Mouse (Mus musculus) ES-Bruce4 (cell line): ENCODE measurements around the gene Chid1. TPM values are rescaled to one million over a fixed set of nuclear protein-coding genes. Genes with fewer than 3 reads are reported as not detected.
A peak's percentile ranks its signal among the peaks of the same experiment; 100 is the strongest.

Source experiments
- H3K27ac ChIP-seq: 2 replicates; pipeline ENCODE4 v1.5.1; 2012; ENCODE audit warnings: low read length, inconsistent platforms; ENCODE audit not compliant: insufficient read depth
- H3K27me3 ChIP-seq: 2 replicates; pipeline ENCODE4 v1.6.1; 2012; ENCODE audit warnings: mild to moderate bottlenecking, low read length, inconsistent platforms; ENCODE audit not compliant: control insufficient read depth, poor library complexity, insufficient read depth, severe bottlenecking
- H3K36me3 ChIP-seq: 2 replicates; pipeline ENCODE4 v1.6.1; 2012; ENCODE audit warnings: inconsistent platforms, mild to moderate bottlenecking, low read length, moderate library complexity; ENCODE audit not compliant: control insufficient read depth, poor library complexity, insufficient read depth, severe bottlenecking
- H3K4me1 ChIP-seq: one replicate; pipeline ENCODE4 v1.8.1; 2011; ENCODE audit warnings: low read length; ENCODE audit not compliant: control insufficient read depth, insufficient read depth
- H3K4me3 ChIP-seq: 2 replicates; pipeline ENCODE4 v1.5.1; 2011; ENCODE audit warnings: low read depth, mild to moderate bottlenecking, low read length
- H3K9ac ChIP-seq: 2 replicates; pipeline ENCODE4 v1.6.1; 2012; ENCODE audit warnings: low read depth, mild to moderate bottlenecking, inconsistent platforms; ENCODE audit not compliant: poor library complexity, severe bottlenecking
- H3K9me3 ChIP-seq: replicated peaks from 2 replicates; pipeline ENCODE4 v1.6.1; 2012; ENCODE audit warnings: mild to moderate bottlenecking, low read length, inconsistent platforms; ENCODE audit not compliant: control insufficient read depth, poor library complexity, insufficient read depth, severe bottlenecking
- CTCF ChIP-seq: IDR thresholded peaks from one replicate; pipeline ENCODE4 v1.8.1; 2011; ENCODE audit warnings: low read depth, low read length
- EP300 ChIP-seq: IDR thresholded peaks from 2 replicates; pipeline ENCODE4 v1.6.1; 2011; ENCODE audit warnings: low read depth, low read length; ENCODE audit not compliant: insufficient read depth
- POLR2A ChIP-seq: IDR thresholded peaks from one replicate; pipeline ENCODE4 v1.8.1; 2011; ENCODE audit warnings: low read length; ENCODE audit not compliant: insufficient read depth
- polyA plus RNA-seq: library from polyadenylated mRNA; stranded (reverse); fragments of >200 nt; gene quantifications from 2 replicates; pipeline ENCODE4 v1.2.4, GENCODE M21; 2011; ENCODE audit warnings: low read depth; ENCODE audit not compliant: missing spikeins, insufficient read depth, insufficient read length

The Chid1 gene
- polyA plus RNA-seq, 1 experiment = 16.7 TPM

DNA sequence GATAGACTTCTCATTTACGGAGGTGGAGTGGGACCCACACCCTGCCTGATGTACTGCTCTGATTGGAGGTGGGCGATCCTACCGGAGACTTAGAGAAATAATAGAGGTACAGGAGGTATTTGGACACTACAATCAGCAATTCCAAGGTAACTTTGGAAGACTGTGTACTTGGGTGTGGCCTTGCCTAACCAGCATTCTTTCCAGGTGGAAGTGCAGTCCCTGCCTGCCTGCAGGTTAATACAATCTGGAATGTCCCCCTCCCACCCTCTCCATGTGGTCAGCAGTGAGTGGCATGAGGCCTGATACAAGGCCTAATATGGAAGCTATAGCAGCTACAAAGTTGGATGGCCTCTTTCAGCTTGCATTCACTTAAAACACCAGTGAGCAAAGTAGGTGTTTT, 30.3 kb upstream of the Chid1 start:
- no peaks in the 10 kb centered on the region for H3K27me3 ChIP-seq
- H3K27ac ChIP-seq = peak overlapping the region; percentile 94
- peaks cover 5% of the 10 kb centered on the region for H3K4me1 ChIP-seq
- TF ChIP-seq CTCF = no peak
- no peak for TF ChIP-seq POLR2A
- peak; percentile 81 for TF ChIP-seq EP300
- H3K9me3 ChIP-seq = no peaks in the 10 kb centered on the region
- H3K36me3 ChIP-seq = no peaks in the 10 kb centered on the region
- no peak overlapping the region for H3K4me3 ChIP-seq
- H3K9ac ChIP-seq = peak overlapping the region; percentile 34; the same call in 1 of the 2 replicates

DNA sequence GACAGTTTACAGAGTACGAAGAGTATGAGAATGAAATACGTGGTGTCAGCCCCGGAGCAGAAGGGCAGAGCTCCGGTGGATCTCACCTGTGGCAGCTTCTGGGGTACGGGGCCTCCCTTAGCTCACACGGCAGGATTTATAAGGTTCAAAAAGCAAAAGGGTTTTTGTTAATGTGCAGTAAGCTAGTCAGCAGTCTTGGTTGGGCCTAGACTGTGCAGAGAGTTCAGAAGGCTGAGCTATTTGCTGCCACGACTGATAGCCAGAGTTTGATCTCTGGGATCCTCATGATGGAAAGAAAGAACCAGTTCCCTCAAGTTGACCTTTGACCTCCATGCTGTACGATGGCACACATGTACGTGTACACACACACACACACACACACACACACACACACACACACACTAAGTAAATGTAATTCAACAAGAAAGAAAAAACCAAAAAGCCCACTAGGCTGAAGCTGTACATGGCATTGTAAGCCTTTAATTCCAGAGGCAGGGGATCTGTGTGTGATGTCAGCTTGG, 29.7 kb upstream of the Chid1 start:
- no peak overlapping the region for H3K4me3 ChIP-seq
- H3K9me3 ChIP-seq = no peaks in the 10 kb centered on the region
- H3K4me1 ChIP-seq = peaks cover 5% of the 10 kb centered on the region
- TF ChIP-seq CTCF (no peak), EP300 (no peak), POLR2A (no peak)
- H3K36me3 ChIP-seq = no peaks in the 10 kb centered on the region
- peak overlapping the region; percentile 94 for H3K27ac ChIP-seq
- H3K27me3 ChIP-seq = no peaks in the 10 kb centered on the region
- peak overlapping the region; percentile 34; the same call in 1 of the 2 replicates for H3K9ac ChIP-seq

DNA sequence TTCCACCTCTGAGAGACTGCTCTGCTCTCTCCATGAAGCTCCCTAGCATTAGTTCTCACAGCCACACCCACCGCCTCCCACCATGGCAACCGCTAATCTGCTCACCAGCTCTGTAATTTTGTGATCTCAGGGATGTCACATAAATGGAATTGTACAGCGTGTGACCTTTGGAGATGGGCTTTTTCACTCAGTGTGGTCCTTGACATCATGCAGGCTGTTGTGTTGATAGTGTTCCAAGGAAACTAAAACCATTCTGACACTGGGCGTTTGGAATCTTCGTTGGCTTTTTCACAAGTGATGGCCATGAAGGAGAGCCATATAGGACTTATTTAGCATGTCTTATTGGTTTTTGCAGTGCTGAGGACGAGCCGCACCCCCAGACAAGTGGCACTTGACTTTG, 26.9 kb upstream of the Chid1 start:
- no peak overlapping the region for H3K27ac ChIP-seq
- no peak overlapping the region for H3K4me3 ChIP-seq
- TF ChIP-seq POLR2A = no peak
- TF ChIP-seq CTCF = no peak
- no peak for TF ChIP-seq EP300
- no peaks in the 10 kb centered on the region for H3K36me3 ChIP-seq
- peaks cover 5% of the 10 kb centered on the region for H3K4me1 ChIP-seq
- no peak overlapping the region for H3K9ac ChIP-seq
- no peaks in the 10 kb centered on the region for H3K9me3 ChIP-seq
- H3K27me3 ChIP-seq = no peaks in the 10 kb centered on the region

DNA sequence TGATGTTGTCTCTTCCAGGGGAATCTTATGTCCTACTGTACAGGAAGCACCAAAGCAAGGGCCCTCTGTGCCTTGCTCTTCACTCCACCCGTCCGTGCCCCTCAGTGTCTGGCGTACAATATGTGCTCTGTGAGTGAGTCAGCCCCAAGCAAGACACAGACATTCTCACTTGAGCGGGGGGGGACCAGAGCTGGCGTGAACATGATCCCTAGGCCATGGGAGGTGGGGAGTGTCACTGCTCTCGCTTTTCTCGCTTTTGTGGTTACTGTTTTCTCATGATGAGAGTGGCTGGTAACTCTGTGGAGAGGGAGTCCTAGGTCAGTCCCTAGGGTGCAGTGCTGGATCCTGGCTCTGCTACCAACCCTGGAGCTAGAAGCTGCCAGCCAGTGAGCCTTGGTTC, 24.9 kb upstream of the Chid1 start:
- Histone ChIP-seq H3K9ac (no peak overlapping the region), H3K9me3 (no peaks in the 10 kb centered on the region), H3K27ac (no peak overlapping the region)

DNA sequence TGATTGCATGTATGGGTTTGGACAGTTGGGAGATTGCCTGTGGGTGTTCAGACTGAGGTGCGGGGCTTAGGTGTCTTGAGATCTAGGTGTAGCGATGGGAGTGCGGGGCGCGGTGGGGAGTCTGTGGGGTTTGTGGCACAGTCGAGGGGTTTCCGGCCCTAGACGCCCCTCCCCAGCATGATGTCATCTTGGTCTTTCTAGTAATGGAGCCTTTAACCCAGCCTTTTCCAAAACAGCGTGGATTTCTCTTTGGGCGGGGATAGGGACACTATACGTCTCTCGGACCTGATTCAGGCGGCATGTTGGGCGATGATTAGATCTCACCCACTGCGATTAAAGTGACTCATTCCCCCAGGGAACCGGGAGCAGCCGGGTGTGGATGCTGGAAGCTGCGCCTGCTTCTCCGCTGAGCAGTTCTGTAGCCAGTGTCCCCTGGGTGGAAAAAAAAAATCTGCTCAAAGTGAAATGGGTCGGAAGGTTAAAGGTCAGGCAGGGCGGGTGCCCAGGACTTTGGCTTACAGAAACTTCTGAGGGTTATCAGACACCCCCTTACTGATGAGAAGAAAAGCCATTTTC, 23.3 kb upstream of the Chid1 start:
- peak overlapping the region; percentile 91 for H3K9ac ChIP-seq
- peaks cover 2% of the 10 kb centered on the region for H3K4me1 ChIP-seq
- peak overlapping the region; percentile 94 for H3K4me3 ChIP-seq
- no peaks in the 10 kb centered on the region for H3K9me3 ChIP-seq
- H3K36me3 ChIP-seq = no peaks in the 10 kb centered on the region
- H3K27ac ChIP-seq = no peak overlapping the region
- no peaks in the 10 kb centered on the region for H3K27me3 ChIP-seq
- TF ChIP-seq POLR2A = no peak
- no peak for TF ChIP-seq CTCF
- TF ChIP-seq EP300 = no peak

More for the DNA sequence above, 24.9 kb upstream of the Chid1 start:
- peaks cover 5% of the 10 kb centered on the region for H3K4me1 ChIP-seq
- no peak overlapping the region for H3K4me3 ChIP-seq
- H3K27me3 ChIP-seq = no peaks in the 10 kb centered on the region
- H3K36me3 ChIP-seq = no peaks in the 10 kb centered on the region
- TF ChIP-seq POLR2A = no peak
- TF ChIP-seq CTCF = no peak
- no peak for TF ChIP-seq EP300

DNA sequence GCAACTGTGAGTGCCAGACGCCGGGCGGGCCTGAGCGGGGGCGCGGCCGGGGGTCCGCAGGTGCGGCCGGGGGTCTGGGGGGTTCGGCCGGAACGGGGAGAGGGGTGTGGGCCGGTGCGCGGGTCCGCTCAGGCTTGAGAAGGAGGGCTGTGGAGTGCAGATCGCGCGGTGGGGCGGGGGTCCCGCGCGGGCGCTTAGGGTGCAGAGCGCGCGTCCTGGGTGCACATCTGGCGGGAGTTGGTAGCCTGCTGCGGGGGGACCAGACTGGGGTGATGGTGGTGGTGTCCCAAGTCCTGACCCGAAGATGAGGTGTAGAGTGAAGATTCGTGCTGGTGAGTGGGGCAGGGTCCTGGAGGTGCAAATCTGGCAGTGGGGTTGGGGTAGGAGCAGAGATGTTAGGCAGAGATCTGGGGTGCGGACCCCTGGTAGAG, 22.8 kb upstream of the Chid1 start:
- peak overlapping the region; percentile 94 for H3K4me3 ChIP-seq
- TF ChIP-seq EP300 (no peak), CTCF (no peak), POLR2A (no peak)
- H3K4me1 ChIP-seq = peaks cover 2% of the 10 kb centered on the region
- H3K27me3 ChIP-seq = no peaks in the 10 kb centered on the region
- no peaks in the 10 kb centered on the region for H3K36me3 ChIP-seq
- H3K9ac ChIP-seq = peak overlapping the region; percentile 91
- no peak overlapping the region for H3K27ac ChIP-seq
- H3K9me3 ChIP-seq = no peaks in the 10 kb centered on the region
